Mouse (Mus musculus) ES-Bruce4 (cell line): Measurements from ENCODE around the gene Gm28308. TPM values are rescaled to one million over a fixed set of nuclear protein-coding genes. Genes with fewer than 3 reads are reported as not detected.

Experiments used
- H3K27ac ChIP-seq: 2 replicates; pipeline ENCODE4 v1.5.1; 2012; ENCODE audit warnings: low read length, inconsistent platforms; ENCODE audit not compliant: insufficient read depth
- H3K27me3 ChIP-seq: 2 replicates; pipeline ENCODE4 v1.6.1; 2012; ENCODE audit warnings: mild to moderate bottlenecking, low read length, inconsistent platforms; ENCODE audit not compliant: control insufficient read depth, poor library complexity, insufficient read depth, severe bottlenecking
- H3K36me3 ChIP-seq: 2 replicates; pipeline ENCODE4 v1.6.1; 2012; ENCODE audit warnings: inconsistent platforms, mild to moderate bottlenecking, low read length, moderate library complexity; ENCODE audit not compliant: control insufficient read depth, poor library complexity, insufficient read depth, severe bottlenecking
- H3K4me1 ChIP-seq: one replicate; pipeline ENCODE4 v1.8.1; 2011; ENCODE audit warnings: low read length; ENCODE audit not compliant: control insufficient read depth, insufficient read depth
- H3K4me3 ChIP-seq: 2 replicates; pipeline ENCODE4 v1.5.1; 2011; ENCODE audit warnings: low read depth, mild to moderate bottlenecking, low read length
- H3K9ac ChIP-seq: 2 replicates; pipeline ENCODE4 v1.6.1; 2012; ENCODE audit warnings: low read depth, mild to moderate bottlenecking, inconsistent platforms; ENCODE audit not compliant: poor library complexity, severe bottlenecking
- H3K9me3 ChIP-seq: replicated peaks from 2 replicates; pipeline ENCODE4 v1.6.1; 2012; ENCODE audit warnings: mild to moderate bottlenecking, low read length, inconsistent platforms; ENCODE audit not compliant: control insufficient read depth, poor library complexity, insufficient read depth, severe bottlenecking
- CTCF ChIP-seq: IDR thresholded peaks from one replicate; pipeline ENCODE4 v1.8.1; 2011; ENCODE audit warnings: low read depth, low read length
- EP300 ChIP-seq: IDR thresholded peaks from 2 replicates; pipeline ENCODE4 v1.6.1; 2011; ENCODE audit warnings: low read depth, low read length; ENCODE audit not compliant: insufficient read depth
- POLR2A ChIP-seq: IDR thresholded peaks from one replicate; pipeline ENCODE4 v1.8.1; 2011; ENCODE audit warnings: low read length; ENCODE audit not compliant: insufficient read depth
- polyA plus RNA-seq: library from polyadenylated mRNA; stranded (reverse); fragments of >200 nt; gene quantifications from 2 replicates; pipeline ENCODE4 v1.2.4, GENCODE M21; 2011; ENCODE audit warnings: low read depth; ENCODE audit not compliant: missing spikeins, insufficient read depth, insufficient read length

Gene Gm28308
- polyA plus RNA-seq, 1 experiment, result not detected

DNA sequence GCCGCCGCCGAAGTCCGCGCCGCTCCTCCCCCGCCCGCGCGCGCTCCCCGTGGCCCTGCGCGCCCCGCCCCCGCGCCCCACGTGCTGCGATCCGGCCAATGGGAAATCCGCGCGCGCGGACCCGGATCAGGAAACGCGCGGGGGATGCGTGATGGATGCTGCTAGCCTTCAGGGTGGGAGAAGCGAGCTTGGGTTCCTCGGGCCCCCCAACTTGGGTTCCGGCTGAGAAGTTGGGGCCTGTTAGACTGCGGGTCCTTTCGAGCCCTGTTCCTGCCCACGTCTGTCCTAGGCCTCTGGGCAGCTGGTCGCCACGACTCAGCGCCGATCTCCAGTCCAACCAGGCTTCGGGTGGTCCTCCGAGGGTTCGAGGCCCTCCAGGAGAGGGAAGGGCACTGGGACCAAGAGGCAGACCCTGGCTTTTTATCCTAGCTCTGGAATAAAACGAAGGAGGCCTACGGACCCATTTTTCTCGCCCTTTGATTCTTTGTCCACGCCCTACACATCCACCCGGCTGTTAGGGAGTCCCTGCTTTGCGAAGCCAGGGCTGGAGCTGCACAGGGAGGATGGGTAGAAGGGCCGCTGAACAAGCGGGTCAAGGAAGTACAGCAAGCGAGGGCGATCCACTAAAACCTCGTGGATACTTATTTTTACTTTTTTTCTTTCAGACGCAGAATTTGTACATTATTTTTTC lies 21.1 kb downstream of the Gm28308 start:
- Histone ChIP-seq H3K9ac (peak overlapping the region; percentile 37), H3K9me3 (no peaks in the 10 kb centered on the region), H3K4me3 (peak overlapping the region; percentile 66), H3K27me3 (peaks cover 29% of the 10 kb centered on the region), H3K4me1 (no peaks in the 10 kb centered on the region), H3K27ac (no peak overlapping the region), H3K36me3 (no peaks in the 10 kb centered on the region)
- TF ChIP-seq EP300 (no peak), POLR2A (no peak), CTCF (no peak)

DNA sequence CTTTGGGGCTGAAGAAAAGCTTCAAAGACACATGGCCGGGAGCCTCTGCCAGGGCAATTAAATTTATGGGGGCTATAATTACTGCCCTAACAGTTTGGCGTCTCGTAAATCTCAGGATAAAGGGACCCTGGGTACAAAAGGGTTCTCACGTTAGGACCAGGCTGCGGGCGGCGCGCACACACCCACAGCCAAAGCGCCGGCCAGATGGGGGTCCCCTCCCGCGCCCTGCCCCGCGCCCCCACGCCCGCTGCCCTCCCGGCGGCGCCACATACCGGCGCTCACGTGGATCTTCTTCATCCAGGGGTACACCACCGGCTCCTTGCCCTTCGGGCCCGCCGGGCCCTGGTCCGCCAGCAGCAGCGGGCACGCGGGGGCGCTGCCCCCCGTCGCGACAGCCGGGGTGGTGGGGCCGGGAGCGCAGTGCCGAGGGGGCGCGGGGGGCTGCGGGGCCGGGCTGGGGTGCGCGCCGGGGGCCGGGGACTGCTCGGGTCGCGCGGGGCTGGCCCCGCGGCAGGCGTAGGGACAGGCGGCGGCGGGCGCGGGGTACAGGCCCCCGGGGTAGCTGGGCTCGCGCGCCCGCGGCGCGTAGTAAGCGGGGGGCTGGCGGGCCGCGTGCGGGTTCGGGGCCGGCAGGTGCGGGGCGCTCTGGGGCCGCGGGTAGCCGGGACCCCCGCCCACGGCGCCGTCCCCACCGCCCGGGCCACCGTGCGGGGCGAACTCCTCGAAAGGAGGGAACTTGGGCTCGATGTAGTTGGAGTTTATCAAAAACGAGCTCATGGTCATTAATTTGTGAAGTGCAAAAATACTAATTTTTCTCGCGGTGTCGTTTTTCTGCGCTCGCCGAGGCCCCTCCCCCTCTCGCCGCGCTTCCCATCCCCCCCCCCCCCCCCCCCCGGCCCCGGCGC lies 22.0 kb downstream of the Gm28308 start, which contains the start of gene Hoxa4:
Hoxa4 (minus strand) TSS at position 848 of the 905 bp plus-strand sequence.
- TF ChIP-seq EP300 (no peak), POLR2A (no peak), CTCF (no peak)
- peak within 1 kb of the TSS; percentile 76 for H3K4me3 ChIP-seq
- H3K27me3 ChIP-seq, result peaks cover 29% of the 10 kb centered on the region
- H3K9me3 ChIP-seq, result no peaks in the 10 kb centered on the region
- no peaks in the 10 kb centered on the region for H3K4me1 ChIP-seq
- H3K27ac ChIP-seq, result no peak within 1 kb of the TSS
- no peaks in the 10 kb centered on the region for H3K36me3 ChIP-seq
- H3K9ac ChIP-seq, result peak within 1 kb of the TSS; percentile 94

DNA sequence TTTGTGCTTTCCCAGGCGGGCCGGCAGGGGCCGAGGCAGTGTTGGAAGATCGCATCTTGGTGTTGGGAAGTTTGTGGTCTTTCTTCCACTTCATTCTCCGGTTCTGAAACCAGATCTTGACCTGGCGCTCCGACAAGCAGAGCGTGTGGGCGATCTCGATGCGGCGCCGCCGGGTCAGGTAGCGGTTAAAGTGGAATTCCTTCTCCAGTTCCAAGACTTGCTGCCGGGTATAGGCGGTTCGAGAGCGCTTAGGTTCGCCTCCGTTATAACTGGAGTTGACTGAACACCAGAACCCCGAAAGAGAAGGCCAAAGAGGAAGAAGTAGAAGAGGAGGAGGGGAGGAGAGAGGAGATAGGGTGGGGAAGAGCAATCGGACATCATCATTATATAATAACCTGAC lies 22.7 kb downstream of the Gm28308 start:
- no peaks in the 10 kb centered on the region for H3K4me1 ChIP-seq
- peaks cover 29% of the 10 kb centered on the region for H3K27me3 ChIP-seq
- TF ChIP-seq POLR2A, result no peak
- TF ChIP-seq CTCF, result no peak
- no peak overlapping the region for H3K9ac ChIP-seq
- H3K27ac ChIP-seq, result no peak overlapping the region
- H3K4me3 ChIP-seq, result no peak overlapping the region
- no peaks in the 10 kb centered on the region for H3K36me3 ChIP-seq
- H3K9me3 ChIP-seq, result no peaks in the 10 kb centered on the region

DNA sequence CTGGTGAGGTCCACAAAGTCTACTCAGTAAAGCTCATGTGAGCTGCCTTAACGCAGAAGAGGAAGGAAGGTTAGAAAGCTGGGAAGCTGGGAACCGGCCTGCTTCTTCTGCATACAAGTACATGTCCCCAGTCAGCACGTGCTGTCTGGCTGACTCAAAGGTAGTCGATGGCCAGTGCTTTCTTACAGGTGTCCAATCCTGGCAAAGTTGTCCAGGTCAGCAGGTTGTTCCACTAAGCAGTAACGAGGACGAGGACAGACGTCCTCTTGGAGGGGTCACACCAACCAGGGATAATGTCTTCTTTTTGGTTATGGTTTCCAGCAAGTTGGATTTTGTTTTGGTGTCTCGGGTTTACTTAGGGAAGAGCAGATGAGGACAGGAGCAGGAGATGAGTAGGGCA lies 23.2 kb downstream of the Gm28308 start:
- no peak for TF ChIP-seq POLR2A
- no peak for TF ChIP-seq CTCF
- no peak for TF ChIP-seq EP300
- Histone ChIP-seq H3K36me3 (no peaks in the 10 kb centered on the region), H3K27me3 (peaks cover 27% of the 10 kb centered on the region), H3K9me3 (no peaks in the 10 kb centered on the region), H3K4me1 (no peaks in the 10 kb centered on the region), H3K9ac (no peak overlapping the region), H3K4me3 (no peak overlapping the region), H3K27ac (no peak overlapping the region)

DNA sequence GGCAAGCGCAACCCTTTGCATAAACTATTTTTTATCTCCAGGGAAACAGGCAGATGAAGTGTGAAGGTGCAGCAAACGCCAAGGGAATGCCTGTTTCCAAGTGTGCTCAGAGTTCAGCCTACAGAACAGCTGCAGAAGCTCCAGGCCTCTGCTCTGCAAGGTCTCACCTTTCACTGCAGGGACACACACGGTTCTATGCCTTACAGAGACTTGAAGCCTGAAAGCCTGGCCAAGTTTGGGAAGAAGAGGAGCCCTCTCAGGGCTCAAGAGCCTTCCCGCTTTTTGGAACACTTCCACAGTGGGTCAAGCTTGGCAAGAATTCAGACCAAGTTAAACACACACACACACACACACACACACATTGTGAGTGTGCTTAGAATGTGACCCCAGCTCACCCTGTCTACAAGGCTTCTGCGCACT lies 24.0 kb downstream of the Gm28308 start:
- TF ChIP-seq CTCF, result no peak
- no peak for TF ChIP-seq EP300
- TF ChIP-seq POLR2A, result no peak
- H3K27ac ChIP-seq, result no peak overlapping the region
- no peaks in the 10 kb centered on the region for H3K36me3 ChIP-seq
- peaks cover 26% of the 10 kb centered on the region for H3K27me3 ChIP-seq
- H3K9me3 ChIP-seq, result no peaks in the 10 kb centered on the region
- no peak overlapping the region for H3K4me3 ChIP-seq
- H3K9ac ChIP-seq, result no peak overlapping the region
- H3K4me1 ChIP-seq, result no peaks in the 10 kb centered on the region

DNA sequence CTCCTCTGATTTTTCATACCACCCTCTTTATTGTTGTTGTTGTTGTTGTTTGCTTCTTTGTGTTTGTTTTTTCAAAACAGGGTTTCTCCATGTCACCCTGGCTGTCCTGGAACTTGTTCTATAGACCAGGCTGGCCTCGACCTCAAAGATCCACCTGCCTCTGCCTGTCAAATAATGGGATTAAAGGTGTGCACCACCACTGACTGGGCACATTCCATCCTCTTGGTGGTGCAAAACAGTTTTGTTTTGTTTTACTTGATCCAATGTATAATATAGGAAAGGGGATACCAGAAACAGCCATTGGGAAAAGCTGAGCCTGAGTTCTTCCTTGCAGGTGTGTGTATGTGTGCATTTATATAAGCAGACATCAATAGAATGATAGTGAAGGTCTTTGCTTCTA lies 26.6 kb downstream of the Gm28308 start:
- TF ChIP-seq EP300 (no peak), POLR2A (no peak), CTCF (no peak)
- Histone ChIP-seq H3K27ac (no peak overlapping the region), H3K4me3 (no peak overlapping the region), H3K4me1 (no peaks in the 10 kb centered on the region), H3K9me3 (no peaks in the 10 kb centered on the region), H3K27me3 (peaks cover 19% of the 10 kb centered on the region), H3K9ac (no peak overlapping the region), H3K36me3 (no peaks in the 10 kb centered on the region)
